Mouse (Mus musculus): Measurements from ENCODE around the gene Vmn1r219. TPM values are rescaled to one million over a fixed set of nuclear protein-coding genes. Genes with fewer than 3 reads are reported as not detected.
"Not testable (repeated sequence)": the region's sequence is repeated elsewhere in the genome, so short reads cannot be mapped to it uniquely, and the experiment has no call there.

Gene Vmn1r219
- polyA plus RNA-seq, 1 experiment from 2014 or later, result not detected

DNA sequence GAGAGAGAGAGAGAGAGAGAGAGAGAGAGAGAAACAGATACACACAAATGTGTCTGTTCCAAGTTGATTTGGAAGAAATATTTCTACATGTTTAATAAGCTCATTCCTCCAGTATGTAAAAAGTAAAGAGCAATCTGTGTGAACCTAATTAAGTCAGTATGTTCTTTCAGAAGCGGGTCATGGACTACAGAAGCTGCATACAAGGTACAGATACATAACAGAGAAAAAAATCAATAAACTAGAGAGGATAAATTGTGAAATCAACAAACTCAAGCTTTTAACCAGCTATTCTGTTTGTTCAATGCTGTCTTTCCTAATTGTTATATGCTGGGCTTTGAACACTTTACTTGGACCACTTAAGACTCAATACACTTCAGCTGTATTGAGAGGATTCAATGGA lies 44.8 kb downstream of the Vmn1r219 start:
- H3K36me3 ChIP-seq (ENCODE audit: control insufficient read depth, insufficient read depth, low read length); H3K4me1 ChIP-seq (ENCODE audit: control insufficient read depth, insufficient read depth, low read length); DNase-seq (ENCODE audit: low spot score); H3K9me3 ChIP-seq (replicated peaks; ENCODE audit: control insufficient read depth, low read length); H3K4me3 ChIP-seq (ENCODE audit: low read depth, low read length); H3K9ac ChIP-seq (ENCODE audit: low read length); H3K27ac ChIP-seq (ENCODE audit: low read depth, low read length); H3K4me2 ChIP-seq (ENCODE audit: low read length); H3K27me3 ChIP-seq (replicated peaks; ENCODE audit: control insufficient read depth, insufficient read depth, low read length); ATAC-seq: not testable (repeated sequence)
- 80% methylated on average over 1 of the region's 1 CpGs for WGBS

DNA sequence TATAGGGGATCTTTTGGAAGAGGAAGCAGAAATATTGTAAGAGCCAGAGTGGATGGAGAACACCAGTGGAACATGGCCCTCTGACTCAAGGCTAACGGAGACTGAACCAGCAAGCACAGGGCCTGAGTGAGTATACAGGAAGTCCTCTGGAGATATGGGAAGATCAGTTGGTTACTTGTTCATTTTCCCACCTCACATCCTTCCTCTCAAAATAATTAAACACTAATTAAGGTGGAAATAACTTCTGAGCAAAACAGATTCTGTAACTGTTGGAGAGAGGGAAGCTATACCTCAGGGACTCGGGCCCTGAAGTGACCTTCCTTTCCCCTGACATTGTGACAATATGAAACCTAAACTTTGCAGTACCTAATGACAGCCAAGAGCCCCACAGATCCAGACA lies 54.7 kb downstream of the Vmn1r219 start, which contains the start of gene Vmn1r221:
Vmn1r221 (plus strand) TSS at position 301 of the 400 bp plus-strand sequence.
- not testable (repeated sequence) for H3K9ac ChIP-seq (ENCODE audit: low read length); H3K4me1 ChIP-seq (ENCODE audit: control insufficient read depth, insufficient read depth, low read length); ATAC-seq; H3K9me3 ChIP-seq (replicated peaks; ENCODE audit: control insufficient read depth, low read length); DNase-seq (ENCODE audit: low spot score); H3K27ac ChIP-seq (ENCODE audit: low read depth, low read length); H3K4me2 ChIP-seq (ENCODE audit: low read length); H3K27me3 ChIP-seq (replicated peaks; ENCODE audit: control insufficient read depth, insufficient read depth, low read length); H3K4me3 ChIP-seq (ENCODE audit: low read depth, low read length); H3K36me3 ChIP-seq (ENCODE audit: control insufficient read depth, insufficient read depth, low read length)
- WGBS, result 97% methylated on average over 2 of the region's 2 CpGs

Other genes with a start within 250 kb of the Vmn1r219 start
- gene Vmn1r213, start 151.7 kb upstream of the Vmn1r219 start, polyA plus RNA-seq (2014; fragmentation: Nextera tagmentation; extraction: Ambion mirVana), result not detected in 2 replicates
- not detected in 2 replicates for gene Vmn1r214, start 128.9 kb upstream of the Vmn1r219 start, polyA plus RNA-seq (2014; fragmentation: Nextera tagmentation; extraction: Ambion mirVana)
- not detected in 2 replicates for gene Vmn1r215, start 91.3 kb upstream of the Vmn1r219 start, polyA plus RNA-seq (2014; fragmentation: Nextera tagmentation; extraction: Ambion mirVana)
- gene Vmn1r217, start 41.1 kb upstream of the Vmn1r219 start, polyA plus RNA-seq (2014; fragmentation: Nextera tagmentation; extraction: Ambion mirVana), result not detected in 2 replicates
- gene Vmn1r218, start 26.2 kb upstream of the Vmn1r219 start, polyA plus RNA-seq (2014; fragmentation: Nextera tagmentation; extraction: Ambion mirVana), result not detected in 2 replicates
- not detected in 2 replicates for gene Vmn1r220, start 28.7 kb downstream of the Vmn1r219 start, polyA plus RNA-seq (2014; fragmentation: Nextera tagmentation; extraction: Ambion mirVana)
- not detected in 2 replicates for gene Vmn1r221, start 54.8 kb downstream of the Vmn1r219 start, polyA plus RNA-seq (2014; fragmentation: Nextera tagmentation; extraction: Ambion mirVana)
- not detected in 2 replicates for gene Vmn1r222, start 76.6 kb downstream of the Vmn1r219 start, polyA plus RNA-seq (2014; fragmentation: Nextera tagmentation; extraction: Ambion mirVana)
- not detected in 2 replicates for gene Vmn1r223, start 87.8 kb downstream of the Vmn1r219 start, polyA plus RNA-seq (2014; fragmentation: Nextera tagmentation; extraction: Ambion mirVana)
- 49.6 and 59.5 TPM in 2 replicates for gene Zfp322a, start 209.9 kb downstream of the Vmn1r219 start, polyA plus RNA-seq (2014; fragmentation: Nextera tagmentation; extraction: Ambion mirVana)

All from forebrain, embryonic 14.5 days (tissue).